Mouse (Mus musculus) testis, adult 2 months (tissue): ENCODE measurements at regions not wholly inside any gene's neighbourhood (a gene's known extent, or its start where the extent isn't known, plus 50 kb on each side); places are given as distances from the start of the nearest gene placed in this dataset.
"Not testable (repeated sequence)": the region's sequence is repeated elsewhere in the genome, so short reads cannot be mapped to it uniquely, and the experiment has no call there.

ENCODE experiments used
- CTCF ChIP-seq: fragments of 200-500 bp; IDR thresholded peaks from 2 replicates; pipeline ENCODE4 v1.5.1; 2012; ENCODE audit warnings: low read depth, mild to moderate bottlenecking, inconsistent platforms, low read length, moderate library complexity; ENCODE audit not compliant: control insufficient read depth, insufficient read depth, insufficient replicate concordance
- POLR2A ChIP-seq: fragments of 200-500 bp; IDR thresholded peaks from 2 replicates; pipeline ENCODE4 v1.6.1; 2012; ENCODE audit warnings: low read depth, mild to moderate bottlenecking, inconsistent platforms, low read length, moderate library complexity; ENCODE audit not compliant: control insufficient read depth

DNA sequence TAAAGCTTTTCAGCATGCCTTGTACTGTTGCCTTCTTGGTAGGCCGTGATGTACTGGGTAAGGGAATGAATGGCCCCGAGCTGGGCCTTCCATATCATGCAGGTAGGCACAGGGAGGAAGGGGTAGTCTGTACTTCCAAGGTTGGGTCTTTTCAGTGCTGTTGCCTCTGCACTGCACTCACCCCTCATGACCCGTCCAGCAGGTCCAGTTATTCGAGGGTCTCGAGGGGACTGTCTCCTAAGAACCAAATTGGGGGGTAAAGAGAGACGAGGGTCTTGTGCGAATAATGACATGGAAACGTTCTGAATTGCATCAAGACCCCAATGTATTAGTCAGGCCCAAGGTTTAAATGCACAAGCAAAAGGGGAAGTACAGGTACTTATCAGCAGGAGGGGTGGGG, 73.3 kb downstream of the Tex35 start:
- not testable (repeated sequence) for TF ChIP-seq CTCF, POLR2A
